Mouse (Mus musculus) limb, embryonic 11.5 days (tissue): ENCODE data around the gene Lad1. TPM values are rescaled to one million over a fixed set of nuclear protein-coding genes. Genes with fewer than 3 reads are reported as not detected.

Source experiments
- ATAC-seq: fragments of 200-750 bp; cut with Nextera tagmentation; 2 replicates; pipeline ENCODE4 v1.8.0; 2017; ENCODE audit warnings: low read depth; ENCODE audit not compliant: insufficient number of reproducible peaks, low FRiP score, low TSS enrichment
- DNase-seq: peaks from one replicate; pipeline ENCODE4 v3.0.0-alpha.2; 2015; ENCODE audit warnings: low spot score
- H3K27ac ChIP-seq: fragments of 300-500 bp; sonication (generic); replicated peaks from 2 replicates; pipeline ENCODE4 v1.5.1; 2014; ENCODE audit warnings: low read depth, mild to moderate bottlenecking, low read length
- H3K27me3 ChIP-seq: fragments of 300-500 bp; sonication (generic); 2 replicates; pipeline ENCODE4 v1.6.1; 2014; ENCODE audit warnings: mild to moderate bottlenecking, low read length, mixed read lengths; ENCODE audit not compliant: control insufficient read depth, insufficient read depth
- H3K36me3 ChIP-seq: fragments of 300-500 bp; sonication (generic); 2 replicates; pipeline ENCODE4 v1.6.1; 2014; ENCODE audit warnings: mild to moderate bottlenecking, low read length, moderate library complexity, mixed read lengths; ENCODE audit not compliant: control insufficient read depth, insufficient read depth
- H3K4me1 ChIP-seq: fragments of 300-500 bp; sonication (generic); 2 replicates; pipeline ENCODE4 v1.6.1; 2014; ENCODE audit warnings: low read length, mixed read lengths; ENCODE audit not compliant: control insufficient read depth, insufficient read depth
- H3K4me2 ChIP-seq: fragments of 300-500 bp; sonication (generic); 2 replicates; pipeline ENCODE4 v1.6.1; 2014; ENCODE audit warnings: low read depth, mild to moderate bottlenecking, moderate library complexity; ENCODE audit not compliant: severe bottlenecking
- H3K4me3 ChIP-seq: fragments of 300-500 bp; sonication (generic); 2 replicates; pipeline ENCODE4 v1.5.1; 2014; ENCODE audit warnings: low read depth, low read length
- H3K9ac ChIP-seq: fragments of 300-500 bp; sonication (generic); 2 replicates; pipeline ENCODE4 v1.6.1; 2014; ENCODE audit warnings: mild to moderate bottlenecking, low read length
- H3K9me3 ChIP-seq: fragments of 300-500 bp; sonication (generic); 2 replicates; pipeline ENCODE4 v1.6.1; 2016; ENCODE audit warnings: low read length; ENCODE audit not compliant: control insufficient read depth
- WGBS: fragments of 180-500 bp; shearing (Covaris S2); extraction: QIAGEN DNeasy Blood & Tissue Kit; methylation state at CpG from one replicate; pipeline ENCODE4 v1.1.7; 2014; 5-methylcytosine and 5-hydroxymethylcytosine counted together
- polyA plus RNA-seq: library from polyadenylated mRNA; unstranded; fragments of >200 nt; fragmentation: Nextera tagmentation; extraction: Ambion mirVana; gene quantifications from 2 replicates; pipeline ENCODE4 v1.2.1, GENCODE M21; 2014

Gene Lad1
- polyA plus RNA-seq, 1 experiment from 2014 or later = 4.5 TPM

GRCm38 (mm10) chr1:135828918-135829317 lies 10.5 kb downstream of the Lad1 start:
- no peak overlapping the region for H3K27ac ChIP-seq
- H3K4me1 ChIP-seq = no peaks in the 10 kb centered on the region
- no peaks in the 10 kb centered on the region for H3K36me3 ChIP-seq
- H3K27me3 ChIP-seq = no peaks in the 10 kb centered on the region
- no peak overlapping the region for H3K4me2 ChIP-seq
- ATAC-seq (no peak), DNase-seq (peak; percentile 62)
- no peak overlapping the region for H3K9ac ChIP-seq
- no peaks in the 10 kb centered on the region for H3K9me3 ChIP-seq
- 18% methylated on average over 1 of the region's 1 CpGs for WGBS
- H3K4me3 ChIP-seq = no peak overlapping the region

- no peak overlapping the region for H3K9ac ChIP-seq
- no peak overlapping the region for H3K4me2 ChIP-seq
- WGBS = 77% methylated on average over 6 of the region's 6 CpGs
- no peak for DNase-seq
- H3K27ac ChIP-seq = no peak overlapping the region
- no peak overlapping the region for H3K4me3 ChIP-seq
- H3K27me3 ChIP-seq = no peaks in the 10 kb centered on the region
- no peaks in the 10 kb centered on the region for H3K4me1 ChIP-seq
- H3K36me3 ChIP-seq = no peaks in the 10 kb centered on the region
- no peaks in the 10 kb centered on the region for H3K9me3 ChIP-seq
- ATAC-seq = no peak
Observed at GRCm38 (mm10) chr1:135834206-135834859, 15.9 kb downstream of the Lad1 start.

- ATAC-seq (no peak), DNase-seq (no peak)
- Histone ChIP-seq H3K27ac (no peak overlapping the region), H3K4me1 (no peaks in the 10 kb centered on the region), H3K4me3 (no peak overlapping the region), H3K27me3 (no peaks in the 10 kb centered on the region), H3K9me3 (no peaks in the 10 kb centered on the region), H3K36me3 (no peaks in the 10 kb centered on the region), H3K4me2 (no peak overlapping the region), H3K9ac (no peak overlapping the region)
- WGBS = 67% methylated on average over 8 of the region's 8 CpGs
Observed at GRCm38 (mm10) chr1:135834983-135835382, 16.6 kb downstream of the Lad1 start.

- no peaks in the 10 kb centered on the region for H3K27me3 ChIP-seq
- H3K9me3 ChIP-seq = no peaks in the 10 kb centered on the region
- no peak within 1 kb of the TSS for H3K9ac ChIP-seq
- WGBS = 35% methylated on average over 9 of the region's 9 CpGs
- ATAC-seq = no peak
- no peaks in the 10 kb centered on the region for H3K36me3 ChIP-seq
- no peaks in the 10 kb centered on the region for H3K4me1 ChIP-seq
- no peak within 1 kb of the TSS for H3K27ac ChIP-seq
- no peak for DNase-seq
- H3K4me3 ChIP-seq = no peak within 1 kb of the TSS
- no peak within 1 kb of the TSS for H3K4me2 ChIP-seq
Observed at GRCm38 (mm10) chr1:135835716-135836483, 17.5 kb downstream of the Lad1 start, which contains the start of gene Tnnt2. Tnnt2 (plus strand) TSS chr1:135836354.

GRCm38 (mm10) chr1:135838626-135839025 lies 20.2 kb downstream of the Lad1 start:
- H3K4me1 ChIP-seq = no peaks in the 10 kb centered on the region

GRCm38 (mm10) chr1:135839065-135839464 lies 20.7 kb downstream of the Lad1 start:
- Histone ChIP-seq H3K27ac (no peak overlapping the region), H3K9ac (no peak overlapping the region), H3K4me3 (no peak overlapping the region), H3K36me3 (no peaks in the 10 kb centered on the region), H3K27me3 (no peaks in the 10 kb centered on the region), H3K4me2 (no peak overlapping the region), H3K9me3 (no peaks in the 10 kb centered on the region), H3K4me1 (no peaks in the 10 kb centered on the region)
- no peak for DNase-seq
- ATAC-seq = no peak
- WGBS = 91% methylated on average over 6 of the region's 6 CpGs

More at GRCm38 (mm10) chr1:135838626-135839025, 20.2 kb downstream of the Lad1 start:
- ATAC-seq (no peak), DNase-seq (no peak)
- Histone ChIP-seq H3K4me3 (no peak overlapping the region), H3K4me2 (no peak overlapping the region), H3K27ac (no peak overlapping the region), H3K9me3 (no peaks in the 10 kb centered on the region), H3K9ac (no peak overlapping the region), H3K36me3 (no peaks in the 10 kb centered on the region), H3K27me3 (no peaks in the 10 kb centered on the region)
- WGBS = 84% methylated on average over 4 of the region's 4 CpGs

- H3K27ac ChIP-seq = no peak overlapping the region
- 70% methylated on average over 15 of the region's 15 CpGs for WGBS
Observed at GRCm38 (mm10) chr1:135840675-135841395, 22.4 kb downstream of the Lad1 start.

GRCm38 (mm10) chr1:135843519-135844262 lies 25.3 kb downstream of the Lad1 start:
- H3K36me3 ChIP-seq = no peaks in the 10 kb centered on the region
- no peak overlapping the region for H3K27ac ChIP-seq
- no peaks in the 10 kb centered on the region for H3K4me1 ChIP-seq
- H3K9ac ChIP-seq = no peak overlapping the region
- no peak overlapping the region for H3K4me2 ChIP-seq
- no peak for ATAC-seq
- no peak for DNase-seq
- H3K9me3 ChIP-seq = no peaks in the 10 kb centered on the region
- no peak overlapping the region for H3K4me3 ChIP-seq
- WGBS = 91% methylated on average over 10 of the region's 10 CpGs
- no peaks in the 10 kb centered on the region for H3K27me3 ChIP-seq

More at GRCm38 (mm10) chr1:135840675-135841395, 22.4 kb downstream of the Lad1 start:
- Histone ChIP-seq H3K36me3 (no peaks in the 10 kb centered on the region), H3K9ac (no peak overlapping the region), H3K9me3 (no peaks in the 10 kb centered on the region), H3K4me3 (no peak overlapping the region), H3K4me2 (no peak overlapping the region), H3K27me3 (no peaks in the 10 kb centered on the region), H3K4me1 (no peaks in the 10 kb centered on the region)
- no peak for DNase-seq
- no peak for ATAC-seq
